In genomic region chr14:86684585-86685503, GRCm38 (mm10) we compare ENCODE assay signal across 11 mouse cellular contexts.
A peak's percentile ranks its signal among the peaks of the same experiment; 100 is the strongest.
DNase-seq lines count a peak whose midpoint lies in the region; ATAC-seq lines count a peak whose summit lies in the region.
"Had no signal": no experiment of that assay in that cellular context is flagged by ENCODE, and none has a peak within 500 bp of the region (broad histone marks: within the 10 kb centered on the region; RNA-seq: fewer than 3 reads in every experiment).

No protein-coding gene starts in this region.

- ATAC-seq in forebrain, embryonic 11.5 days (replicated peaks; ENCODE audit: low FRiP score) = no peak; the same call in 1 of the 2 replicates
- no peak for ATAC-seq in intestine, embryonic 15.5 days
- ATAC-seq in midbrain, embryonic 13.5 days = peak; percentile 82

- H3K27me3 ChIP-seq in forebrain, embryonic 10.5 days (ENCODE audit: poor library complexity, severe bottlenecking) = no peaks in the 10 kb centered on the region
- H3K27me3 ChIP-seq in forebrain, embryonic 11.5 days (ENCODE audit: control insufficient read depth, insufficient read depth, low read length) = no peaks in the 10 kb centered on the region
- no peaks in the 10 kb centered on the region for H3K27me3 ChIP-seq in intestine, embryonic 15.5 days (replicated peaks)
- no peaks in the 10 kb centered on the region for H3K27me3 ChIP-seq in midbrain, embryonic 13.5 days
- H3K27me3 ChIP-seq: liver, embryonic 13.5 days had no signal

- peak overlapping the region; percentile 30; the same call in 1 of the 2 replicates for H3K27ac ChIP-seq in forebrain, embryonic 10.5 days
- H3K27ac ChIP-seq in forebrain, embryonic 11.5 days (ENCODE audit: low read depth, low read length) = no peak overlapping the region
- H3K27ac ChIP-seq in intestine, embryonic 15.5 days = no peak overlapping the region
- peak overlapping the region; percentile 76 for H3K27ac ChIP-seq in midbrain, embryonic 13.5 days
- H3K27ac ChIP-seq: liver, embryonic 13.5 days had no signal

- no peaks in the 10 kb centered on the region for H3K36me3 ChIP-seq in forebrain, embryonic 10.5 days (replicated peaks)
- H3K36me3 ChIP-seq in forebrain, embryonic 11.5 days (ENCODE audit: control insufficient read depth, insufficient read depth, low read length) = no peaks in the 10 kb centered on the region
- no peaks in the 10 kb centered on the region for H3K36me3 ChIP-seq in intestine, embryonic 15.5 days
- no peaks in the 10 kb centered on the region for H3K36me3 ChIP-seq in midbrain, embryonic 13.5 days
- H3K36me3 ChIP-seq: liver, embryonic 13.5 days had no signal

- WGBS in forebrain, embryonic 10.5 days = 81% methylated on average over 11 of the region's 11 CpGs
- 69% methylated on average over 11 of the region's 11 CpGs for WGBS in forebrain, embryonic 11.5 days
- WGBS in intestine, embryonic 15.5 days = 31% methylated on average over 11 of the region's 11 CpGs
- WGBS in midbrain, embryonic 13.5 days = 35% methylated on average over 11 of the region's 11 CpGs

- peaks cover 4% of the 10 kb centered on the region; the same call in 1 of the 2 replicates for H3K4me1 ChIP-seq in forebrain, embryonic 10.5 days
- H3K4me1 ChIP-seq in forebrain, embryonic 11.5 days (replicated peaks; ENCODE audit: control insufficient read depth, insufficient read depth, low read length) = no peaks in the 10 kb centered on the region
- 0 out of 2 replicates have a peak, but pooled peaks cover 3% of the 10 kb centered on the region for H3K4me1 ChIP-seq in intestine, embryonic 15.5 days (replicated peaks)
- peaks cover 13% of the 10 kb centered on the region for H3K4me1 ChIP-seq in midbrain, embryonic 13.5 days (replicated peaks)
- H3K4me1 ChIP-seq: liver, embryonic 13.5 days had no signal

- H3K4me3 ChIP-seq in forebrain, embryonic 10.5 days = no peak overlapping the region
- H3K4me3 ChIP-seq in forebrain, embryonic 11.5 days (ENCODE audit: low read depth, low read length) = no peak overlapping the region
- no peak overlapping the region for H3K4me3 ChIP-seq in intestine, embryonic 15.5 days (replicated peaks)
- H3K4me3 ChIP-seq in midbrain, embryonic 13.5 days (replicated peaks) = 0 out of 2 replicates have a peak overlapping the region, but pooled peaks have one; percentile 9
- H3K4me3 ChIP-seq: liver, embryonic 13.5 days had no signal

- DNase-seq in forebrain, embryonic 10.5 days (ENCODE audit: extremely low spot score, low spot score) = no peak
- DNase-seq in forebrain, embryonic 11.5 days (ENCODE audit: low spot score) = no peak
- DNase-seq in T-cell, adult 2 months (ENCODE audit: low spot score) = peak; percentile 4
- no peak for DNase-seq in thymus, postnatal 10 days (ENCODE audit: low spot score in 2 of 2)
- DNase-seq in adrenal gland, postnatal 4 days (ENCODE audit: low spot score in 2 of 2) = no peak
- DNase-seq in heart, adult 9 months (ENCODE audit: low spot score in 2 of 2) = no peak
- DNase-seq: cerebellum, adult 18-20 months; kidney, postnatal 36 days; liver, embryonic 13.5 days had no signal

- no peak overlapping the region for H3K9ac ChIP-seq in forebrain, embryonic 11.5 days (ENCODE audit: low read length)
- no peak overlapping the region for H3K9ac ChIP-seq in intestine, embryonic 15.5 days
- no peak overlapping the region for H3K9ac ChIP-seq in midbrain, embryonic 13.5 days (replicated peaks)
- H3K9ac ChIP-seq: liver, embryonic 13.5 days had no signal

- H3K4me2 ChIP-seq in forebrain, embryonic 11.5 days (ENCODE audit: low read depth, low read length, severe bottlenecking) = no peak overlapping the region
- H3K4me2 ChIP-seq in intestine, embryonic 15.5 days (replicated peaks) = 0 out of 2 replicates have a peak overlapping the region, but pooled peaks have one; percentile 15
- H3K4me2 ChIP-seq in midbrain, embryonic 13.5 days (replicated peaks) = peak overlapping the region; percentile 30
- H3K4me2 ChIP-seq: liver, embryonic 13.5 days had no signal

- H3K9me3 ChIP-seq in forebrain, embryonic 10.5 days = no peaks in the 10 kb centered on the region
- no peaks in the 10 kb centered on the region for H3K9me3 ChIP-seq in forebrain, embryonic 11.5 days (ENCODE audit: control insufficient read depth, low read length)
- H3K9me3 ChIP-seq in intestine, embryonic 15.5 days = no peaks in the 10 kb centered on the region
- no peaks in the 10 kb centered on the region for H3K9me3 ChIP-seq in midbrain, embryonic 13.5 days
- H3K9me3 ChIP-seq: liver, embryonic 13.5 days had no signal

Comparison
In these comparisons a context has a peak if more than half of its experiments do, and no peak if none do; other contexts are left out.
1. H3K27ac ChIP-seq: peak in forebrain, embryonic 10.5 days (single experiment) and midbrain, embryonic 13.5 days (single experiment); none in forebrain, embryonic 11.5 days (single experiment) and intestine, embryonic 15.5 days (single experiment).